Mouse (Mus musculus) v-Abl transformed pro-B cells (cell line): ENCODE measurements around the gene Cdh13.

Experiments used
- in situ Hi-C, 2 experiments: fragments of 400-800 bp; cut with MboI; formaldehyde crosslinking; loops; one replicate each; pipeline ENCODE4 v1.15.1; 2025; ENCODE audit not compliant: unreplicated experiment in 2 of 2

Gene Cdh13

GRCm38 (mm10) chr8:118296477-118296876 is 12.9 kb downstream of the Cdh13 start:
- in situ Hi-C loops, result no loop called here

DNA sequence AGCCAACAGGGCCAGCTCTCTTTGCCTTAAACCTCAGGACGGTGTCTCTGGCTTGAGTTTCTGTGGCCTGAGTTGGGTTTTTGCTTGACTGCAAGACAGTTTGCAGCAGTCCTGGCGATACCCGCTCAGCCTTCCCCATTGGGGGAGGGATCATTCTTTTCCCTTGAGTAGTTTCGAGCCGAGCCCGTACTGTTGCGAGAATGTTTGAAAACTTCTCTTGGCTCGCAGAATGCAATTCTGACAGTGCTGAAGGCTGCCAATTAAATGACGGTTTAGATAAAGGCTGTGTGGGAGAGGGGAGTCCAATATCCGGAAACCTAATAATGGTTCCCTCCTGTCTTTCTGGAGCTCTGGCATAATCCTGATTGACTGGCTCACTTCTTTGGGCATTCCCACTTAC is 23.4 kb downstream of the Cdh13 start:
- in situ Hi-C loops, result no loop called here

- in situ Hi-C loops, result no loop called here
Observed at GRCm38 (mm10) chr8:118309106-118309505, 25.6 kb downstream of the Cdh13 start.

GRCm38 (mm10) chr8:118313426-118314187 is 30.1 kb downstream of the Cdh13 start:
- in situ Hi-C loops, result no loop called here

DNA sequence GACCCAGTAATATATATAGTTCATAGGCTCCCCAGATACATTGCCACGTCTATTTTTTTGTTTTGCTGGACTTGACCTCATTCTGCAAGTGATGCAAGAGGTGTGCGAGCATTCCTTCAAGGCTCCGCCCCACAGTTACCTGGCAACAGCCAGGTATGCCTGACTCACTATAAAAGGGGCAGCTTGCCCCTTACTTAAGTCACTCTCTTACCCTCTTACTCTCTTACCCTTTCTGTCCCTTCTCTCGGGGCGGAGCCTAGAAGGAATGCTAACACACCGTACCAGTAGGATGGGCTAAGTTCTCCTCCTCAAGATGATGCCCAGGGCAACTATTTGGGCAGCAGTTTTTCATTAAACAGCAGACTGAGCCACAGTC is 30.6 kb downstream of the Cdh13 start:
- in situ Hi-C loops, result no loop called here

GRCm38 (mm10) chr8:118314932-118315331 is 31.4 kb downstream of the Cdh13 start:
- in situ Hi-C loops, result no loop called here

GRCm38 (mm10) chr8:118316440-118316839 is 32.9 kb downstream of the Cdh13 start:
- in situ Hi-C loops, result no loop called here

DNA sequence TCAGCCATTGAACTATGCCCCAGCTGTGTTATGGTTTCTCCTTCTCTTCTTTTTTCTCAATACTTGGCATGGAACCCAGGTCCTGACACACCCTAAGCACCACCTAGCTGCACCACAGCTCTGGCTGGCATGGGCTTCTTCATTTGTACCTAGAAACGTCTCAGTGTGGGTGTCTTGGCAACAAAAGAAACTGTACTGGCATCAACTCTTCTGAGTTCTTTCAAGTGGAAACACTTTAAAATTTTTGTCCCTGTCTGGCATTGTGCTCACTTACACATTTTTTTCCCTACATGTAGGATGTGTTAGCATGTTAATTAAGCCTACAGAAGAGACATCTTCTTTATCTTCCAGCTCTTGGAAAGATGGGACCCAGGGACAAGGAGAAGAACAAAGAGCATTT is 37.0 kb downstream of the Cdh13 start:
- in situ Hi-C loops, result no loop called here

GRCm38 (mm10) chr8:118323421-118323820 is 39.9 kb downstream of the Cdh13 start:
- in situ Hi-C loops, result no loop called here

- in situ Hi-C loops, result no loop called here
Observed at GRCm38 (mm10) chr8:118334933-118335332, 51.4 kb downstream of the Cdh13 start.

DNA sequence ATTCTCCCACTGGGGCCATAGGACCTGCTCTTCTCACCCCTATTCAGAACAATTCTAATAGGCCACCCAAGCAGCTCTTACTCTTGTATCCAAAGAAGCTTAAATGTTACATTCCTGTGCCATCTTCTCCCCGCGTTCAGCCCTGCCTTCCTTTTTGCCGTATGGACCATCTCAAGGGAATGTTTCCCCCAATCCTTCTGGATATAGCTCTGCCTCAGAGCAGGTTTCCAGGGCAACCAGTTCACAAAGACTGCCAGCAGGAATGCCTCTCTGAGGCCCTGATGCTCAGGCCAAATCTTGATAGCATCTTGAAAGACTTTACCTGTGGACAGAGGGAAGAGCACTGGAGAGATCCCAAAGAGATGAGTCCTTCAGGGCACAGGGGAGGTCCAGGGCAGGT is 56.2 kb downstream of the Cdh13 start:
- in situ Hi-C loops, result no loop called here

DNA sequence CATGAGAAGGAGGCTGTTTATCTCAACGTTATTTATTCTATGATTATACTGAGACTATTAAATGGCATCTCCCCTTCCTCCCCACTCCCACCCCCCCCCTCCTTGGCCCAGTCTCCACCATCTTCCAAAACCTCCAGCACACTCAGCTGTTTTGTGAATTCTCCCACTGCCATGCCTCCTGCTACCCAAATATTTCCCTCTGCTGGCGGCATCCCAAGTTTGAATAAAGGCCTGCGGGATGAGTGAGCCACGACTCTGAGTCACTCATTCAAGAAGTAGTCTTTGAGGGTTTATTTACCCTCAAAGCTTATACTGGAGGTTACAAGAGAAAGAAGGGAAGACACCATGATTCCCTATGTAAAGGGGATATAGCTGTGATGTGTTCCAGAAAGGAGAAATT is 59.7 kb downstream of the Cdh13 start:
- in situ Hi-C loops, result no loop called here

- in situ Hi-C loops, result no loop called here
Observed at GRCm38 (mm10) chr8:118348710-118349489, 65.4 kb downstream of the Cdh13 start.

DNA sequence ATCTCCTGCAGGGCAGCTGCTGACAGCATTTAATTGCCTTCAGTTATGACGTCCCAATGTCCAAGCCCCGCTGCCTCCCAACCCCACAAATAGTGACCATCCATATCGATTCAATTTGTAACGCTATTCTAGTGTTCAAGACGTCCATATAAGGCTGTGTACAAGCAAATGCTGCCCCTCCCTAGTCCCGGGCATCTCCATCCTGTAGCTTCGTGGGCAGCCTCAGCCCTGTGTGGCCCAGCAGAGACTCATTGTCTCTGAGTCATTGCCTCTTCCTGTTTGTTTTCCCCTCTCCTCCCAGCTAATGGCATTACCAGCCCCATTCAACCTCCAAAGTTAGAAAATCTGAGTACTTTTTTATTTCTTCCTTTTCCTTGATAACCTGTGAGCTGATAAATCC is 66.6 kb downstream of the Cdh13 start:
- in situ Hi-C loops, result no loop called here

DNA sequence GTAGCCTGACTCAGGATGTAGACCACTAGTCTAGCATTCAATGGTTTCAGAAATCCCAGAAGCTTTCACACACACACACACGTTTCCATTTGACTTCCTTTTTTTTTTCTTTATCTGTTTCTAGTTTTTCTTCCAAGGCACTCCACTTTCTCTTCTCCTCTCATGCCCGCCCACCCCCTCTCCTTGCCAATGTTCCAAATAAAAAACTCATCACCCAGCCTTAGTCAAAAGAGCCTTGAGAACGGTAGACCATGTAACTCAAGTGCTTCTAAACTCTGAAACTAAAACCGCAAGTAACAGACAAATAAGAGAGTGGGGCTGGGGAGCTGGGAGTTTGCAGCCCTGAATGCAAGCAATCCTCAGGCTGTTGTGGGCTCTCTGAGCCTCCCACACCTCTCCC is 69.5 kb downstream of the Cdh13 start:
- in situ Hi-C loops, result no loop called here

- in situ Hi-C loops, result no loop called here
Observed at GRCm38 (mm10) chr8:118357067-118357466, 73.5 kb downstream of the Cdh13 start.

DNA sequence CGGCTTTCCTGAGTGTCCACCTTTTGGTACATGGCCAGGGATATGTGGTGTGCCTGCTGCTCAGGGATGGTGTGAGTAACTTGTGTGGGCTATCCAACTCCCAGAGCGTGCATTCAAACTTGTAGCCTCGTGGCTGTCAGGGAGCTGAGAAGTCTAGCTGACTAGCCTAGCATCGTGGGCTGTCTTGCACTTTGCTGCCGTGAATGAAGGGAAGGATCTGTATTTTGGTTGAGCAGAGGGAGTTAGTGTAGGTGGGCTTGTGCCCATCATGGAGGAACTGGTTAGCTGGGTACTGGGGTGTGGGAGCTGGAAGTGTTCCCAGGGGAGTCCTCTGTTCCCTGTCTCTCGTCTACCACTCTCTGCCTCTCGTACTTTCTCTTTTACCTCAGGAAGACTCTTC is 74.1 kb downstream of the Cdh13 start:
- in situ Hi-C loops, result no loop called here

GRCm38 (mm10) chr8:118363781-118364180 is 80.2 kb downstream of the Cdh13 start:
- in situ Hi-C loops, result no loop called here

DNA sequence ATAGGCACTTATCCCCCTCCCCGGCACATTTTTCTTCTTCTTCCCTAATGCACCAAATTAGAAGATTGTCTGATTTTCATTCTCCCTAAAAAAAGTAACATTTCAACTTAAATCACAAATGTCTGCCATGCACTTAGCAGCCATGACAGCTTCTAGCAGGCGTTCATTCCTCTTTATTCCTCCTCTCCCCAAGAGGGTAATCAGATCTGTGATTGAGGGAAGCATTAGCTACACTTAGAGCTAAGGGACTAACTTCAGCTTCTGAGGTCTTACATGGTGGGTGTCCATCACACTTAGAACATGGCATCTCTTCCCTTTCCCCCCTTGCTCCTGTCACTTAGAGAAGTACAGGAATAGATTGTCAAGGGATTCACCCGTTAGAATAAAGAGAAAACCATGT is 89.6 kb downstream of the Cdh13 start:
- in situ Hi-C loops, result no loop called here

DNA sequence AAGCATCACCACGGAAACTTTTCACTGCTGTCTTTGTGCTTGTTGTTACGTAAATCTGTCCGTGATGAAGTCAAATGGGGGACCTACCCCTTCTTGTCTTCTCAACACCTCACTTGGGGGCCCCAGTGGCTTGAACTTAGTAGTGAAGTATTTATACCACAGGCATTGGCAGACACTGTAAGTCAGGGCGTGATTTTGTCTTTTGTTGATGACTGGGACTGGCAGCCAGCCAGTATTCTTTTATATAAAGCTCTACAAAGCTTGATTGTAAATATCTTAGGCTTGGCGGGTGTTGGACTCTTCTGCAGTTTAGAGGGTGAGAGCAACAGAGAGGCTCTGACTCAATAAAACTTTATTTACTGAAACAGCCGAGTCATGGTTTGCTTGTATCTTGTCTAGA is 91.2 kb downstream of the Cdh13 start:
- in situ Hi-C loops, result no loop called here

- in situ Hi-C loops, result no loop called here
Observed at GRCm38 (mm10) chr8:118376791-118377190, 93.3 kb downstream of the Cdh13 start.

- in situ Hi-C loops, result no loop called here
Observed at GRCm38 (mm10) chr8:118378985-118379384, 95.5 kb downstream of the Cdh13 start.
